Mouse (Mus musculus): ENCODE measurements around the gene Ttyh3.

The Ttyh3 gene

DNA sequence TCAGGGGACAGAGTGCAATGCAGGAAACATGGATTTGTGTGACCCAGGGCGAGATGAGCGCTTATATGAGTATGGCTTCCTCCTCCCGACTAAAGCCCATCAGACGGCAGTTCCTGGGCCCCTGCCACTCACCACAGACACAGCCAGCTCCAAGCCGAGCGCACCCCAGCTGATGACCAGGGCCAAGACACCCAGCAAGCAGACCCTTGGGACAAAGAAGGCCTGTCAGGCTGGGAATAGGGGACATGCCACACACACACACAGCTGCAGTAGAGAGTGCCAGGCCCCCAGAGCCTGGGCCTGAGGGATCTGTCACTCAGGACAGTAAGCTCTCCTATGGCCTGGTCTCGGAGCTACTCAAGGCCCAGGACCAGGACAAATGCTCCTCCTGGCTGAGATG is 15.4 kb downstream of the Ttyh3 start:
- DNase-seq (ENCODE audit: low spot score in 2 of 2), result peak in 1 of 2 experiments; percentile 44

DNA sequence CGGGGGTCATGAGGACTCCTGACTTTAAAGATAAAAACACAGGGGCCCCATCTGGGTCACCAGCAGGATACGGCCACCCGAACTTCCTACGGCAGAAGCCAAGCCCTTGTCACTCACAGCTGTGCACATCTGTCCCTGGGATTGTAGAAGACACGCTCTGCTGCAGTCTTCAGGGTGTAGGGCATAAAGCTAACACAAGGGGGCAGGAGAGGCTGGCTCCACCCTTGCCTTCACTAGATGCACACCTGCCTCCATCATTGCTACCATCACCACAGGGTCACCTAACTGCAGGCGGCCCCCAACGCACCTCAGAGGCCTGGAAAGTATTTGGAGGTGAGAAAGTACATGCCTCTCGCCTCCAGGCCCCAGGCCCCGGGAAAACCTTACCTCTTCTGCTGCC is 19.8 kb downstream of the Ttyh3 start:
- no peak for DNase-seq (ENCODE audit: low spot score in 2 of 2)

DNA sequence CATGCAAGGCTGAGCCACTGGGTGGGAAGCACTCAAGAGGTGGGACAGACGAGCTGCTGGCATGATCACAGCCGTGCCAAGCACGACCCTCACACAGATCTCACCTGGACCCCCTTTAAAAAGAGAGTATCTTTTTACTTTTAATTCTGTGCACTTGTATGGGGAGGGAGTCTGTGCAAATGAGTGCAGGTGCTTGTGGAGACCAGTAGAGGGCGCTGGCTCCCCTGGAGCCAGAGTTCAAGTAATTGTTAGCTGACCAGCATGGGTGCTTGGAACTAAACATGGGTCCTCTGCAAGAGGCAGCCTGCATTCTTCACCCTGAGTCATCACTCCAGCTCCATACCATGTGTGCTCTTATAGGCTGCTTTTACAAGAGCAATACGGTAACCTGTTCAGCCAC is 21.3 kb downstream of the Ttyh3 start:
- DNase-seq (ENCODE audit: low spot score in 2 of 2), result no peak

DNA sequence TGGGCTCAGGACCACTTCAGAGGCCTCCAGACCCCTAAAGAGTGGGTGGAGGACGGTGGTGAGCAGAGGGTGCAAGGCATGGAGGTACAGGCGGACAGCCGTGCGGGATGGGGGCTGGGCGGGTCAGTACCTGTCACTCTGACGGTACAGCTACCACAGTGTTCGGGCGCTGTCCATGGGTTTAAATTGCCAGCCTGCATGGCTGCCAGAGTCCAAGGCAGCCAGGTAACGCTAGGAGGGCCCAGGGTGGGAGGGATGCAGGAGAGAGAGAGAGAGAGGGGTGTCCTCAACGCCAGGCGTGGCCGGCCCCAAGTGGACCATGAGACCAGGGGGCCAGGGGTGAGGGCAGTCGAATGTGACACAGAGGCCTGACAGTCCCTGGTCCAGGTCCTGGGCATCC is 23.9 kb downstream of the Ttyh3 start:
- DNase-seq (ENCODE audit: low spot score in 2 of 2), result no peak

DNA sequence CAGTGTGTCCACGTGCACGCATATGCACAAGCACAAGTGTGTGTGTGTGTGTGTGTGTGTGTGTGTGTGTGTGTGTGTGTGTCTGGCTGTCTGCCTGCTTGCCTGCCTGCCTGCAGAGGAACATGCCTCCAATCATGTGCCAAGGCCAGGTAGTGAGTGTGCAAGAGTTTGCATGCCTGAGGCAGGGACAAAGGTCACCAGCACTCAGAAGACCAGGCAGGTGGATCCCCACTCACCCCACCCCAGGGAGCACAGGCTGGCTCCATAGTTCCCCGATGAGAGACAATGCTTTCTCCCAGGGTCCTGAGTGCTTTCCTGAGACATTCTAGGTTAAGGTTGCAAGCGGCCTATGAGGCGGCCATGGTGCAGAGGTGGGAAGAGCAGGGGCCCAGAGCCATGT is 24.6 kb downstream of the Ttyh3 start:
- no peak for DNase-seq (ENCODE audit: low spot score in 2 of 2)

DNA sequence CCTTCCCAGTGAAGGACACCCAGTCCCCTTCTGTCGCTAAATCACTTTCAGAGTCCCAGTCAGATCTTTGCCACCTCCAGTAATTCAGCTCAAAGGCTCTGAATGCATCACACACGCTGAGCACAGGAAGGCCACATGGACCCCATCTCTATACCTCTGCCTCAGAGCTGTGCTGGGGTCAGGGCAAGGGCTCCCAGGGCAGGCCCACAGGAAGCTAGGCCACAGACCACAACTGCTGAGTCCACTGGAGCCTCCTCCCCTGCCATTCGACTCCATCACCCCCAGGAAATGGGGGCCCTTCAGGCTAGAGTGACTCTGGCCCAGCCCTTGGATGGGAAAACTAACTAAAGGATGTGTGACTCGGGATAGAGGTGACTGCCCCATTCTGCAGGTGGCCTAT is 25.0 kb downstream of the Ttyh3 start:
- DNase-seq (ENCODE audit: low spot score in 2 of 2), result no peak

DNA sequence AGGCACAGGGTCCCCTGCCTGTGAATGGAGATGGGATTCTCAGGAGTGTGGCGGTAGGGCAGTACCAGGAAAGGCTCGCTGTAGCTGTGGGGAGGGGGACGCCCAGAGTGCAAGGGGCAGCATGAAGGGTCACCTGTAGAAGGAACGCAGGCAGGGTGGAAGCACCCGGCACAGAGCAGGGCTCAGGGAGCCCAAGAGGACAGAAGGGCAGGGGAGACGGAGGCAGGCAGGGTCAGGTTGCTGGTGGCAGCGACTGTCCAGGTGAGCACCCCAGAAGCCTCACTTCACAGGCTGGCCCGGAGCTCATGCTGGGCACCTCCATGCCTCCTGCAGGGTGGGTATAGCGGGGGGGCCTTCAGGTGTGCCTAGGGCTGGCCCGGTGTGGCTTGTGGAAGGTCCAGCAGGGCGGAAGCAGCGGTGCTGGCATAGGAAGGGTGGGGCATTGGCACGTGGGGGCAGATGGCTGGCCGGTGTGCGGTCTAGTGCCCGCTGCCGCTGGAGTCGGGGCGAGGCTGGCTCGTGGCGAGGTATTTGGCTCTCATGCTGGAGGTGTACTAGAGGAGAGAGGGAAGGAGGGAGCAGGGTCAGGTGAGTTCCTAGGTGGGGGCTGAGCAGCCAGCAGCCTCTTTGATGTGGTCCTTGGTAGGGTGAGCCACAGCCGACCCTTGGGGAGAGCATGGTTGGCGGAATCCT is 25.7 kb downstream of the Ttyh3 start:
- DNase-seq (ENCODE audit: low spot score in 2 of 2), result no peak

DNA sequence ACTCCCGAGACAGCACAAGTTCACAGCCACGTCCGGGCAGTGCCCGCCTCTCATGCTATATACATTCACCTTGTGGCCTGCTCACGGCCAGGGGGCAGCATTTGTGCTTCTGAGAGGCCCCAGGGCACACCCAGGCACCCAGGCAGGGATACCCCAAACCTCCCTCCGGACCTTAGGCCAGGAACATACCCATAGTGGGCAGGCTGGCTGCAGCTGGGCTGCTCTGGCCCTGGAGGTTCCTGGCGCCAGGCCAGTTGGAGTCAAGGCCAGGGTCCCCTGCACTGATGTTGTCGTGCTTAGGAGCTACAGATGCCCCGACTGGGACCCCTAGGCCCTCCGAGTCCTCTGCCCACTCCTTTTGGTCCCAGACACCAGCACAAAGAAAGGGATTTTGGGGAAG is 27.3 kb downstream of the Ttyh3 start:
- no peak for DNase-seq (ENCODE audit: low spot score in 2 of 2)

DNA sequence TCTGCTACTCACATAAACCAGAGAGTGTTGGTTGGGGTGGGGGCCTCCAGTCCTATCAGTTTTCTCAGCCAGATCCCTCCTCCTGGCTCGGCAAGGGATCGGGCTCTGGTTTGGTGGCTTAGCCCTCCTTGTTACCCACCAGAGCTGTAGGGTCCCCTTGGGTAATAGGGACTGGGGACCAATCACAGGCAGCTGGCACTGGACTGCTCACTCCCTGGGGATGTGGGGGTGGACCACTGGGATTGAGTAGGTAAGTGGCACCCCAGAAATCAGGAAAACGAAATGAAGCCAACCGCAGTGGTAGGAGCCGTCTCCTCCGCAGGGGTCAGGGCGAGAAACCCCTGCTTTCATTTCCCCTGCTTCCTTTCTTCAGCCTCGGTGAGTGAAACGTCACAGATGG is 27.7 kb downstream of the Ttyh3 start:
- no peak for DNase-seq (ENCODE audit: low spot score in 2 of 2)

DNA sequence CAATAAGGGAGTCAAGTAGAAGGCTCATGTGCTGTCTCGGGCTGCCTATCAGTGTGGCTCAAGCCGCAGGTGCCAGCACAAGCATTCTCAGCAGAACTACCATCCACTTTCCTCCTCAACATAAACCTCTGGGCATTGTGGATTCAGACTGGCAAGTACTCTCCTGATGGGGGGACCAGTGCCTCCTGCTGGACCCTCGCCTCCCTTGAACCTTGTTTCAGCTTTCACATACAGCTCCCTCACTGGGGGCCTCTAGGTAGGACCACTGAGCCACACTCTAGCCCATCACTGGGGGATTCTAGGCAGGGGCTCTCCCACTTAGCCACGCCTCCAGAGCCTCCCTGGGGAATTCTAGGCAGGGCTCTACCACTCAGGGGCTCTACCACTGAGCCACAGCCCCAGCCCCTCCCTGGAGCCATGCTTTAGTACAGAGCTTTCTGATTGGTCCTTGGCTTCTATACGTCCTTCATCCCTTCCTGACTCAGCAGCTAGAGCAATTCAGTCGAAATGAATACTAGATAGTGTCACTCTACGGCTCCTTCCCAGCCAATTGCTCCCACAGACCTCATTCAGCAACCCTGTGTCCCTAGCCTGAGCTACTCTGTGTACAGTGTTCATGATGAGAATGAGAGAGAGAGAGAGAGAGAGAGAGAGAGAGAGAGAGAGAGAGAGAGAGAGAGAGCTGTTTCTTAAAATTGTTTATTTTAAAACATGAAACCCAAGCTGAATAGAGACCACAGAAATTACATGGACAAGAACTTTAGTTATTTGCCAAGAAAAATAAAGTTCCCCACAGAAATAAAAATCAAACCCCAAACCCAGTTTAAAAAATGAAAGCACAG is 28.7 kb downstream of the Ttyh3 start:
- DNase-seq (ENCODE audit: low spot score in 2 of 2), result peak; percentile 22 to 24

DNA sequence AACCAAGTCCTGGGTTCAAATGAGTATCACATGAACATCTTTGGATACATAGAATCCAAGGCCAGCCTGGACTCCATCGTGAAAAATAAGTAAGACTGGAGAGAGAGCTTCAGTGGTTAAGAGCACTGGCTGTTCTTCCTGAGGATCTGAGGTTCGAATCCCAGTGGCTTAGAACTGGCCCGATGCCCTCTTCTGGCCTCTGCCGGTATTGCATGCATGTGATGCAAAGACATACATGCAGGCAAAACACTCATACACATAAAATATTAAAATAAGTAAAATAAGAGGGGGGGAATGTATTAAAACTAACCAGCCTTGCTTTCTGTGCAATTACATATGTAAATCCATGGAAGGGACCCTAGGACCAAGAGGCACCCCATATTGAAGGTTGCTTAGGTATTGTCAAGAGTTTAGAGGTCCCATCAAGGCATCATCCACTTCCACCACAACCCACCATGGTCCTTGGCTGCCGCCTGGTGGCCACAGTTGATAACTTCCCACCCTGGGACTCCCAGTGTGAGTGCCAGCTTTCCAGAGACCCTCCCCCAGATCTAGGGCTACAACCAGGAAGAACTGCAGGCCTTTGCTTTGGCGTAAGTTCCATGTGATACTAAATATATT is 29.6 kb downstream of the Ttyh3 start:
- DNase-seq (ENCODE audit: low spot score in 2 of 2), result peak; percentile 67 to 75

DNA sequence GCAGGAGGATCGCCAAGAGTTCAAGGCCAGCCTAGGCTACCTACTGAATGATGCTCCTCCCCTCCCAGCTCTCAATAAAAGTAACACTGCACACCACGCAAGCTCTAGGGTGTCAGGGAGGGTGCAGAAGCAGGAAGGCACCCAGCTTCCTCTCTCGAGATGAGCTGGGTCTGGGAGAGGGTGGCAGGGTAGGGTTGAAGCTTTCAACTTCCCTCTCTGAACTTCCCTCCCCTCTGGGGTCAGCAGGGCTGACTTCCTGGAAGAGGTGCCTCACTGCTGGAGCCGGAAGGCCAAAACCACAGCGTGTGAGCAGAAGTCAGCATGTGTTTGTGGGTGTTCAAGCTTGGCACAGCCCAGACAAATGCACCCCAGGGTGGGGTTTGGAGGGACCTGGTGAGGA is 31.1 kb downstream of the Ttyh3 start:
- peak; percentile 26 to 56 for DNase-seq (ENCODE audit: low spot score in 2 of 2)

DNA sequence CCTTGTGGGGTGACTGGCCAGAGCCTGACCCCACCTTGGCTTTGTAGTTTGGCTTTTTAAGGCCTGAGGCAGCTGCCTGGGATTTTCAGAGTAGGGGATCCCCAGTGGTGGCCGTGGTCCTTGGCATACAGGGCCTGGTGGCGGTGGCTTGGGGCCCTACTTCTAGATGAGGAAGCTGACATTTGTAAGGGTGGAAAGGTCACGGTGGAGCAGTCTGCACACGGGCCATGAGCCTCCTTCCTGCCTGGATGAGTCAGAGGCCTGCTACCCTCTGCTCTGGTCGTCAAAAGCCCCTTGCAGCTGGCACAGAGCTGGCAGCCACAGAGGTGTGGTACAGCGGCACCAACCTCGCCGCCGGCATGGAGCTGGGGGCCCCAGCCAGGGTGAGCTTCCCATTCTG is 32.1 kb downstream of the Ttyh3 start:
- DNase-seq (ENCODE audit: low spot score in 2 of 2), result peak; percentile 12 to 15

DNA sequence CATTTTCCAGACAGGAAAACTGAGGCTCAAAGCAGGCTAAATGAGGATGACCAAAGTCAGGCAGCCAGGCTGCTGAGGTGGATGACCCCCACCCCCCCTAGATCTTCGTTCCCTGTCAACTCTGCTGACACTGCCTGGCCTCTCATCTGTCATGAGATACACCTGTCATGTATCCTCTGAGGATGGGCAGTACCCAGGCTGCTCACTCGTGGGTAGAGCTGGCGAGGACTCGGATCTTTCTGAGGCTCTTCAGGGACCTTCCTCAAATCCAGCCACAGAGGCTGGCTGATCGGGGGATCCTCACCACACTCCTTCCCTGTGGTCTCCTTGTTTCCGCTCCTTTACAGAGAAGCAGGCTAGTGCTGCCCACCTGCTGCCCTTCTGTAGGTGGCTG is 32.7 kb downstream of the Ttyh3 start:
- no peak for DNase-seq (ENCODE audit: low spot score in 2 of 2)

DNA sequence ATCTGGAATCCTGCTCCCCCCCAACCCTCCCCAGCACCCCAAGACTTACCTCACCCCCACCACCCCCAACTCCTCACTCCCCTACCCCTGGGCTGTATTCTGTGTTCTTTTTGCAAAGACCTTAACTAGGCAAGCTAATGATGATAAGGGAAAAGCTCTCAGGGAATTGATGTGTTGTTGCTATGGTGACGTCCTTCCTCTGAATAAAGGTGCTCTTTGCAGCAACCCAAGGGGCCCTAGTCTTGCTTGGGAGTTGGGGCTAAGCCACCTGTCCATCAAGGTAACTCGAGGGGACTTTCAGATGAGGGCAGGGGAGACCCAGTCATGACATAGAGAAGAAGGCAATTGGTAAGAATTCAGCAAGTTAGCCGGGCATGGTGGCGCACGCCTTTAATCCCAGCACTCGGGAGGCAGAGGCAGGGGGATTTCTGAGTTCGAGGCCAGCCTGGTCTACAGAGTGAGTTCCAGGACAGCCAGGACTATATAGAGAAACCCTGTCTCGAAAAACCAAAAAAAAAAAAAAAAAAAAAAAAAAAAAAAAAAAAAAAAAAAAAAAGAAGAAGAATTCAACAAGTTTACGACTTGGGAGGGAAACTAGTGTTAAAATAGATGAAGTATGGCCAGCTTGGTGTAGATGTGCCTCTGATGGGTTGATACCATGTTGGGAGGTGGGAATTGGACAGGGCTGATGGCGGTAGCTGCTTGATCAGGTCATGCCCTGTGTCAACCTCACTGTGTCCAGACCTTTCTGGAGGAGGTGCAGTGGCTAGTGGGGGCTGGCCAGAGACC is 33.3 kb downstream of the Ttyh3 start:
- DNase-seq (ENCODE audit: low spot score in 2 of 2), result no peak

DNA sequence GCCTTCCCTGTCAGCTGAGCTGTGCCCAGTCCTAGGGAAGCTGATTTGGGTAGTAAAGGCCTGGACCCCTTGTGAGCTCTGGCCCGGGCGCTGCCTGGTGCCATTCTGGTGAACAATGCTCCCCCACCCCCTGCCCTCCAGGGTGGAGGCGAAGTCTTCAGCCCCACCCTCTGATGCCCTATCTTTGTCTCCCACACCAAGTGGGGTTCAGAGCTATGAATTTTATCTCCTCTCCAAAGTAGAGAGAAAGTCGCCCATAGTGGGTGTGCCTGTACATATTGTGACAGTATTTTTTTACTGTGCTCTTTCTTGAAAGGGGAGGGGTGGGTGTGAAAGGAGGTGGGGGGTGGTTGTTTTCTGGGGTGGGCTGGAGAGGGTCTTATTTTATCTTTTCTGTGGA is 34.0 kb downstream of the Ttyh3 start:
- no peak for DNase-seq (ENCODE audit: low spot score in 2 of 2)

DNA sequence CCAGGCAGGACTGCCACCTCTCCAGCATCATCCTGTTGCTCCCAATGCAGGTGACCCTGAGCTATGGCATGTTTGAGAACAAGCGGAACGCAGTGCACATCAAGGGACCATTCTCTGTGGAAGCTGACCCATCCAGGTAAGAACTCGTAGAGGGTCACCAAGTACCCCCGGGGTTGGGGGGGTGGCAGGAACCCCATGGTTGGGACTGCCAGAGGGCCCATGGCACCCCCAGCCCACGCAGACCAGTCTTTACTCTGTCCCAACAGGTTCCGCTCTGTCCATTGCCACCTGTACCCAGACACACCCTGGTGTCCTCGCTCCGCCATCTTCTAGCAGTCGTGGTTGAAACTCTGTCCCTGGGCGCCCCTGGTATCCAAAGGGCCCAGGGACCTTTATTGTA is 34.7 kb downstream of the Ttyh3 start:
- DNase-seq (ENCODE audit: low spot score in 2 of 2), result peak in 1 of 2 experiments; percentile 13

DNA sequence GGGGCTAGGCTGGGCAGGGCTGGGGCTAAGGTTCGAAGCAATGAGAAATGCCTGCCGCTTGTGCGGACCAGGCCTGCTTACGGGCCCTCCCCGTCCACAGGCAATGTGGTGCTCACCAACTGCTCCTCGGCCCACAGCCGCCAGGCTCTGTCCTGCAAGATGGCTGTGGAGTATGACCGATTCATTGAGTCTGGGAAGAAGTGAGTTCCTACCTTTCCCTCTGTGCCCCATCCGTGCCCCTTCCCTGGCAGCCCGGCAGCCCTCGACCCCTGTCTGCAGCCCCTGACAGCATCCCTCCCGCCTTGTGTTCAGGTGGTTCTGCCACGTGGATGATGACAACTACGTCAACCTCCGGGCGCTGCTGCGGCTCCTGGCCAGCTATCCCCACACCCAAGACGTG is 36.6 kb downstream of the Ttyh3 start:
- DNase-seq (ENCODE audit: low spot score in 2 of 2), result peak in 1 of 2 experiments; percentile 11

DNA sequence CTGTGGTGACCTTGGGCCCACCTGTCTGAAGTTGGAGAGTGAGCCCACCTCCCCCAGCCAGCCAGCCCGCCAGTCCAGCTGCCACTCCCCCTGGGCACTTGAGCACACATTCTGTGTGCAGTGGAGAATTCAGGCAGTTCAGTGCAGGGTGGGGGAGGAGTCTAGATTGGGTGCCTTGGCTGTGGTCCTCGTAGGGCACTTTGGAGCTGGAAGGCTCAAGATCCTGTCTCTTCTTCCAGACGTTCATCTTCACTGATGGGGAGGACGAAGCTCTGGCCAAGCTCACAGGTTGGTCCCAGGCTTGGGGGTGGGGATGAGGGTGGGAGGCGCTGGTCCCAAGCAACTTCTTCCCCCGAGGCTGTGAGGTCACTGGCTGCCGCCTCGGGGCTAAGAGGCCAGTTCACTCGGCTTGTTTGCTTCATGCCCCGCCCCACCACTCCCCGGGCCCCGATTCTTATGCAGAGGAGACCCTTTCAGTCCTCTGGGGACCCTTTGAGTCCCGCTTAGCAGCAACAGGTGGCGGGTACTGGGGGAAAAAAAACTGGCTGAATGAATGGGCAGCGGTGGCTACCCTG is 37.1 kb downstream of the Ttyh3 start:
- DNase-seq (ENCODE audit: low spot score in 2 of 2), result peak in 1 of 2 experiments; percentile 25

DNA sequence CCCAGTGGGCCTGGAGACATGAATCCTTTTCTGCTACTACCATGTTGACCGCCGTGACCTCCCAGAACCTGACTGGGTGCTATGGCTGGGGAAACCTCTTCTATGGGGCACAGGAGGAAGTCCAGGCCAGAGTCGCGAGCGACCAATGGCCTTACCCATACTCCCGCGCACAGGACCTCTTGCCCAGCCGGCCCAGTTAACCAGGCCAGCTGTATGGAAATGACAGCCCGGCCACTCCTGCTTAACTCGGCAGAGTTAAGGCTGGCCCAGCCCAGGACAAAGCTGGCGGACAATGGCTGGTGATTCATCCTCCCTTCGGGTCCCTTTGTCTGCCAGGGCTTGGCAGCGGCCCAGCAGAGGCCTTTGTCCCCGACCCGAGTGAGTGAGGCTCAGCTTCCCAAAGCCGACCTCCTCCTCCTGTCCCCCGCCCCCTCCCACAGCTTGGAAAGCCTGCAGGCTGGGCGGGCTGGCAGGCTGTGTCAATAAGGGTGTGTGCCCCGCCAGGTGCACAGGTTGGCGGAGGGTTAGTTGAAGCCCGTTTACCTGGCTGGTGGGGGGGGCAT is 37.7 kb downstream of the Ttyh3 start:
- peak; percentile 64 to 67 for DNase-seq (ENCODE audit: low spot score in 2 of 2)

DNA sequence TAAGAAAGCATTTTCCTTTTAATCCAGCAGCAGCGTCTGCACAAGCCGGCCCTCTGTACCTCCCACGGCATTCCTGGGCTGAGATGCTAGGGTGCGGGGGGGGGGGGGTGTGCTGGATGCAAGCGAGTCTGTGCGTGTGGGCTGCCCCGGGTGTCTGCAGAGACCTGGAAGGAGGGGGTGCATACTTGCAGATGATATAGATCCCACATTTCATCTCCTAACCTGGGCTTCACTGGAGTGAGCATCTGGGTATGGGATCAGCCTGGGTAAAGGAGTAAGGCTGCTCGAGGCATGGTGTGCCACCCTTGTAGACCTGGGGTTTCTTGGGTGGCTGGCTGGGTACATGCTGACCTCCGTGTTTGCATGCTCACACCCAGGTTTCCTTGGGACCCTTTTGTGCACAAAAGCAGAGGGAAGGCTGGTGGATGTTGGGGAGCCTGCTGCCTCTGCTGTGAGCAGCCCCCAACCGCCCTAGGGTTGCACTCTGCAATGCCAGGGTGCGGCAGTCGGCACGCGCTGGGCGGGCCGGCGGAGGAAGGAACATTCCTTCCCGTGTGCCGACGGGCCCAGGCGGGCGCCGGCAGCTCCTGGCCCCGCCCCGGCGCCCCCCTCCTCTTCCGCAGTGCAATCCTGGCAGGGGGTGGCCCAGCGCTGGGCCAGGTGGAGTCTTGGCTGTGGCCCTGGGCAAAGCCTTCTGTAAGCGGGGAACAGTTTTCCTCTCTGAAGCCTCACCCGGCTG is 38.4 kb downstream of the Ttyh3 start:
- DNase-seq (ENCODE audit: low spot score in 2 of 2), result no peak

Data from frontal cortex, postnatal 10 days (tissue).